Mouse (Mus musculus): ENCODE measurements around the gene 0610030E20Rik. TPM values are rescaled to one million over a fixed set of nuclear protein-coding genes. Genes with fewer than 3 reads are reported as not detected.
A peak's percentile ranks its signal among the peaks of the same experiment; 100 is the strongest.

The 0610030E20Rik gene
- total RNA-seq, 4 experiments from 2014 or later = 7.6 to 10.4 (median 8.0) TPM

DNA sequence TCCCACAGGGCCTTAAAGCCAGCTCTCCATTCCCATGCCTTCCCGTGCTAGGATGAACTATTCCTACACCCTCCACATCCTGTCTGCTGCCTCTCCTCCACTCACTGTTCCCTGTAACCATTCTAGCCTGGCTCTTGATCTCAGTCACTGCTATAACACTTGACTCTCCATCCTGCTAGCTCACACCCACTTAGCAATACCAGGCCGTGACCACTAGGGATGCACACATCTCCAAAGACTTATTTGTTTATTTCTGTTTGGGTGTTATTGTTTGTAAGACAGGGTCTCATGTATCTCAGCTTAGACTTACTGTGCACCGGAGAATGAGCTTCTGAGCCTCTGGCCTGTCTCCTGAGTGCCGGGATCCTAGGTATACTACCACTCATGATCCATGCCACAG, 22.4 kb downstream of the 0610030E20Rik start:
- no peak for DNase-seq (ENCODE audit: low spot score)

- no peak for DNase-seq (ENCODE audit: low spot score)
Observed at GRCm38 (mm10) chr6:72370091-72370490, 23.0 kb downstream of the 0610030E20Rik start.

DNA sequence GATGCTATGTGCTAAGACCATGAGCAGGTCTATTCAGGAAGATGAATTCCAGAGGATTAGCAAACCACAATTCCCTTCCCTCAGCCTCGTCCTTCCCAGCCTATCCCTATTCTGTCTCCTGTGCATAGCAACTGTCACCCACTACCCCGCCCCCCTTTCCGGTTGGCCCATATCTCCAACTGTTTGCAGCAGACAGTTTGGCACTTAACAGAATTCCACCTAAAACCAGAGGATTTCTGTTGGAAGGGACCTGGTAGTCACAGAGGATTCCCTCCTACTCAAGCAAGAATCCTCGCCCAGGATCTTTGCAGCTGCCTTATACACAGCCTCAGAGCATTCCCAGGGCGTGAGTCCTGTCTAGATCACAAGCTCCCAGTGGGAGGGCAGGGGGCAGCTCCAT, 24.0 kb downstream of the 0610030E20Rik start:
- DNase-seq (ENCODE audit: low spot score) = no peak

- DNase-seq (ENCODE audit: low spot score) = no peak
Observed at GRCm38 (mm10) chr6:72371571-72371970, 24.5 kb downstream of the 0610030E20Rik start.

GRCm38 (mm10) chr6:72373184-72373583, 26.1 kb downstream of the 0610030E20Rik start:
- no peak for DNase-seq (ENCODE audit: low spot score)

DNA sequence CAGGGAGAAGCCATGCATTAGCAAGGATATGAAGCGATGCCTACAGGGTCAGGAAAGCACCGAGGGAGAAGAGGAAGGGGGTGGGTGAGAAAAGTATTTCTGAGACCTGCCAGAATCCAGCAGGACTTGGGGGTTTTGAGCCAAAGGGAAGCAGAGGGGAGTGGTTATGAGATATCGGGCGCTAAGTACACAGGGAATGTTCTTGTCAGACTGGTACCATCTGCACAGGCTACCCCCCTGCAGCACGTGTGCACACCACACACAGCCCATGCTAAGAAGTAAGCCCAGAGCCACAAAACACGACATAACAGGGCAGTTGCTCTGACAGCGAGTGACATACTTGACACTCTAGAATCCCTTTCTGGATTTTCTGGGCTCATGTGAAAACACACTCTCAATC, 27.1 kb downstream of the 0610030E20Rik start:
- no peak for DNase-seq (ENCODE audit: low spot score)

DNA sequence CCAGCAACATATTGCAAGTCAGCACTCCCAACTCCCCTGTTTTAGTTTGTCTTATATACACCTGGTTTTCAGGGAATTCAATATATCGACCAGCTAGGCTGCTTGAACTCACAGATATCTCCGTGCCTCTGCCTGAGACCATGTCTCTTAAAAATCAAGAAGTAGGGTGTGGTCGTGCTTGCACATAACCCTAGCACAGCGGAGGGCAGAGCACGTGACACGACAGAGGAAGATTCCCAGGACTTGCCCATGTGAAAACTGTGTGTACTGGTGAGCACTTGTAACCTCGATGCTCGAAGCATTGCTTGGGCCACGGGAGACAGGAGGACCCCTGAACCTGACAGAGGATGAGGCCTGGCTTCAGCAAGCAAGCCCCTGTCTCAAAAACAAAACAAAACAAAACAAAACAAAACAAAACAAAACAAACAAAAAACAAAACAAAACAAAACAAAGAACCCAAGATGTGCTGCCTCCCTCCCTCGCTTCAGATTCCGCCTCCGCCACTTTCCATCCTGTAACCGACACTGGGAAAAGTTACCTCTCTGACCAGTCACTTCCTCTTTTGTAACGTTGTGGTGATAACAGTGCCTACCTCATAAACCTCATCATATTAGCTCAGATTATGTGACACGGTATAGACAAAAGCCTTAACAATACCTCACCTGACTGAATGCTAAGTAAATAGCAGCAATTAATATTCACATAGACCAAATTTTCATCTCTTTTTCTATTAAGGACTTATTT, 27.9 kb downstream of the 0610030E20Rik start:
- no peak for DNase-seq (ENCODE audit: low spot score)

DNA sequence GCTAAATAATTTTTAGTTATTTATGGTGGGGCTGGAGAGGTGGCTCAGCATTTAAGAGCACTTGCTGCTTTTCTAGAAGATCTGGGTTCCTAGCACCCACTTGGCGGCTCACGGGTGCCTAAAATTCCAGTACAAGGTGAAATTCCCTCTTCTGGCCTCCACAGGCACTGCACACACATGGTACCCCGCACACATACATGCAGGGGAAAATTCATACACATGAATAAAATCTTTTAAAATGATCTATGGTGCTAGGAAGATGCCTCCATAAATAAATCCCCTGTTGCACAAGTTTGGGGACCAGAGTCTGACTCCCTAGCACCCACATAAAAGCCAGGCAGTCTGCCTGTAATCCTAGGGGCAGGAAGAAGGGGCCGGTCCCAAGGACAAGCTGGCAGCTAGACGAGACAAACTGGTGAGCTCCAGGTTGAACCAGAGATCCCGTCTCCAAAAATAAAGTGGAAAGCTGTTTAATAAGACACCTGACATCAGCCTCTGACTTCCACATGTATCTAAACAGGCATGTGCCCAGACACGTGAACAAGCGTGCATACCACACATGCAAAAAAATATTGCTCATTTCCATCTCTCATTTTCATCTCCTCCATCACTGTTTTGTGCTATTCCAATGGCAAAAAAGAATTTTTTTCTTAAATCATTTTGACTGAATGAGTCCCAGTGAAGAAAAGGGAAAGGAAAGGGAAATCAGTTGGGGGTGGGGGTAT, 31.6 kb downstream of the 0610030E20Rik start:
- no peak for DNase-seq (ENCODE audit: low spot score)

DNA sequence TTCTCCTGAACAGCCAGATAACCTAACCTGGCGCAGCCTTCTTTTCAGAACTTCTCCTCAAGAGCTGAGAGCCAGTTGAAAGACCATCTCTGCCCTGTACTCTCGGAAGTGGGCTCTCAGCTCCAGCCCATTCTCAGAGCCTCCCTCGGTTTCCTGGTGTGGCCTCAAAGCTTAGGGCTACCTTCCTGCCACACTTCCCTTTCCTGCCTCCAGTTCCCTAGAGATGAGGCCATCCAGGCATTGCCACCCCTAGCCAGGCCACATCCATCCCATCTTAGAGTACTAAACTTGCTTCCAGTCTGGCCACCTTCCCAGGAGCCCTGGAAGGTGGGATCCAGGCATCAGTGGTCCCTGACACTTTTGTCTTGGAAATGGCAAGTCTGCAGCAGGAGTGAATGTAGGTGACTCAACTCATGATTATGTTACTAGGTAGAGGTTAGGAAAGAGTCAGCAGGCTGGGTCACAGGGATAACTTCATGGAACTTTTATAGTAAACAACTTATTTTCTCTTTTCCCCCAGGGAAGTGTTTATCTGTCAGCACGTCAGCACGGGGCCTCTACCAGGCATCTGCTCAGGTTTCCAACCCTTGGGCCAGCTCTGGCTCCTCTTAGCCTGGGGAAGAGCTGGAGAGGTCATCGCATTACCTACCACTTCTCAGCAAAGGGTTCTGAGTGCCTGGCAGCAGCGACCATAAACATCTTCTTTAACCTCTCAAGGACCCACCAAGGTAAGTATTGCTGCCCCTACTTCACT, 32.4 kb downstream of the 0610030E20Rik start:
- DNase-seq (ENCODE audit: low spot score) = no peak

DNA sequence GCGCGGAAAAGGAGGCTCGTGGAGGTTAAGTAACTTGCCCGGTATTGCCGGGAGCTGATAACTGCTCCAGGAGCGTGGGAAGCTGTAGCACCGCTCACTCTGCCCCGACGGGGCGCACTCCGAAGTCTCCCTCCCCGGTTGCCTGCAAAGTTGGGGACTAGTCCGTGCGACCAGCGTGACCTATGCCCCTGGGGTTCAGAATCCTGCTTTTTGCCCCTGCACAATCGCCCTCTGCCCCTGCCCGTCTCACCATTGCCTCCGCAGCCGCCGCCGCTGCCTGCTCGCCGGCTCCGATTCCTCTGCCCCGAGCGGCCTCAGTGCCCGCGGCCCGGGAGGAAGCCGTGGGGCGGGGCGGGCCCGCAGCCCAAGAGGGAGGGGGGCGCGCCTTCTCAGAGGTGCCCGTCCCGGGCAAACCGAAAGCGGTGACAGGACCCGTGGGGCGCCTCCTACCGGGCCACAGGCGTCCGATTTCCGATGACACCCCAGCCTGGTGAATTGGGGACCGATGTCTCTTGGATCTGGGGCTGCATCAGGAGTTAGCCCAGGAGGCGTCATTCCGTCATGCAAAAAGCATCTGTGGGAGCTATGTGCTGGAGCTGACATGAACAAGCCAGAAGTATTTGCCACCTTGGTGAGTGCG, 33.1 kb downstream of the 0610030E20Rik start, which contains the start of gene Vamp5:
Gene Vamp5 (minus strand): TSS at position 338 of the 640 bp plus-strand sequence.
- peak; percentile 81 for DNase-seq (ENCODE audit: low spot score)

- DNase-seq (ENCODE audit: low spot score) = no peak
Observed at GRCm38 (mm10) chr6:72382494-72382893, 35.4 kb downstream of the 0610030E20Rik start.

GRCm38 (mm10) chr6:72383142-72383820, 36.2 kb downstream of the 0610030E20Rik start:
- DNase-seq (ENCODE audit: low spot score) = no peak

DNA sequence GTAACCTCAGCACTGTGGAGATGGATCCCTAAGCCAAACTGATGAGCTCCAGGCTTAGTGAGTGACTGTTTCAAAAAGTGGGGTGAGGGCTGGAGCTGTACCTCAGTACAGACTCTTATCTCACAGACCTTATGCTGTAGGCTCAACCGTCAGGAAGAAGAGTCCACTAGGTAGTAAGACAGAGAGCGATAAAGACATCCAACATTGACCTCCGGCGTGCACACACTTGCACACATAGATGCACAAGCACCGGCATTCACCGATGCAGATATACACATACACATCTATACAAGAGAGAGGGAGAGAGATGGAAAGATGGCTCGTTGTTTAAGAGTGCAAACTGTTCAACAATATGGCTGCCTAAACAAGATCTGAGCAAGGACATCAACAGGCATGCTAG, 36.8 kb downstream of the 0610030E20Rik start:
- DNase-seq (ENCODE audit: low spot score) = no peak

DNA sequence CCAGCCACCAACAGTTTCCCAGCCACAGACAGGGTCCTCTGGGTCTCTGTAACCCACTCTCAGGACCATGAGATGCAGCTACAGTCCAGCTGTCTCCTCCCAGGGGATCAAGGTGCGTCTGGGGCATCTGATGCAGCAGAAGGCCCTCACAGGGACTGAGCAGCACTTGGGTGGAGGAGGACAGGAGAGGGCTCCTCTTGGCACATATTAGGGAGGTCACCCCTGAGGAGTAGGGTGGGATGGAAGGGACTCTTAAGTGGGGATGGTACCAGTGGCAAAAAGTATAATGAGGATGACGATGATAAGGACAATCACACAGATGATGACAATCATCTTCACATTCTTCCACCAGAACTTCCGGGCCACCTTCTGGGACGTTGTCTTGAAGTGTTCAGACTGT, 38.1 kb downstream of the 0610030E20Rik start:
- no peak for DNase-seq (ENCODE audit: low spot score)

GRCm38 (mm10) chr6:72386561-72386960, 39.4 kb downstream of the 0610030E20Rik start:
- no peak for DNase-seq (ENCODE audit: low spot score)

DNA sequence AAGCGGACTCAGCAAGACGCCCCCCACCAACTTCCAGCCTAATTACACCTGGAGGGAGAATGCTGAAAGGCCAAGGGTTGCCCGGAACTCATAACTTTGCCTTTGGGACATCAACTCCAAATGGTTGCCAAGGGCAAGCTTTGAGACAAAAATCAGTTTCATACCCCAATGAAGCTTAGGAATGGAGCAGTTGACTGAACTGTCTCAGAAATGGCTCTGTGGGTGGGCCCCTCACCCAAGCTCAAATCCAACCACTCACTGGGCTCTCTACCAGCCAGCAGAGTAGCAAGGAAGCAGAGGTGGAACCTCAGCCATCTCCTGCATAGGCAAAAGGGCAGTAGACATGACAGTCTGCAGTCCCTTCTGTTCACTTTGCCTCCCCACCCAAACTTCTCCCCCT, 40.7 kb downstream of the 0610030E20Rik start:
- DNase-seq (ENCODE audit: low spot score) = no peak

GRCm38 (mm10) chr6:72388266-72388665, 41.1 kb downstream of the 0610030E20Rik start:
- DNase-seq (ENCODE audit: low spot score) = no peak

DNA sequence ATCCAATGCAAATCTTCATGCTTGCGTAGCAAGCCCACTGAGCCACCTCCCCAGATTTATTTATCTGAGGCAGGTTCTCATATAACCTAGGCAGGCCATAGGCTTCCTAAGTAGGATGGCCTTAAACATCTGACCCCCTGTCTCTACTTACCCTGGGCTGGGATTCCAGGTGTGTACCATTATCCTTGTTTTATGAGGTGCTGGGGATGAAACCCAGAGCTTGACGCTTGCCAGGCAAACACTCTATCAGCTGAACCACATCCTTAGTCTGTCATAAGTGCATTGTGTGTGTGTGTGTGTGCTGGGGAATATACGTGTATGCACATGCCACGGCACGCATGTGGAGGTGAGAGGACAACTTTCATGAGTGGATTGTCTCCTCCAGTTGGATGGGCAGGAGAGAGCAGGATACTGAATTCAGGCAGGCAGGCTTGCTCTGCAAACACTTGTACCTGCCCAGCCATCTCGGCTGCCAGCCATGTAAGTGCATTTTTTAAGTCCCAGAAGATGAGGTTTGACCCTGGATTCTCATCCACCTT, 41.7 kb downstream of the 0610030E20Rik start:
- no peak for DNase-seq (ENCODE audit: low spot score)

GRCm38 (mm10) chr6:72389471-72389940, 42.4 kb downstream of the 0610030E20Rik start:
- no peak for DNase-seq (ENCODE audit: low spot score)

GRCm38 (mm10) chr6:72389941-72390771, 43.0 kb downstream of the 0610030E20Rik start, which contains the start of gene Vamp8:
Gene Vamp8, minus strand, starts transcription at chr6:72390703.
- DNase-seq (ENCODE audit: low spot score) = peak; percentile 89

Measured in heart, adult 8-10 months (tissue).